Mouse (Mus musculus) ES-E14 (cell line): Measurements from ENCODE around the gene Pou2f1. TPM values are rescaled to one million over a fixed set of nuclear protein-coding genes. Genes with fewer than 3 reads are reported as not detected.

Source experiments
- DNase-seq: peaks from one replicate; pipeline ENCODE4 v3.0.0-alpha.2; 2013; ENCODE audit warnings: low read depth, low spot score
- H3K27ac ChIP-seq: 2 replicates; pipeline ENCODE4 v1.5.1; 2012; ENCODE audit warnings: low read depth, mild to moderate bottlenecking, low read length, moderate library complexity, mixed read lengths; ENCODE audit not compliant: poor library complexity, insufficient read depth, severe bottlenecking
- H3K36me3 ChIP-seq: 2 replicates; pipeline ENCODE4 v1.6.1; 2012; ENCODE audit warnings: mild to moderate bottlenecking, low read length, moderate library complexity, mixed read lengths; ENCODE audit not compliant: control insufficient read depth, poor library complexity, insufficient read depth, severe bottlenecking
- H3K4me1 ChIP-seq, 2 experiments: fragments of 150-350 bp in 1 of 2; sonication (generic) in 1 of 2; 2 replicates each; pipeline ENCODE4 v1.6.1; 2012; ENCODE audit warnings: low read length in 2 of 2, mild to moderate bottlenecking in 1 of 2, mixed read lengths in 1 of 2; ENCODE audit not compliant: control insufficient read depth in 2 of 2, insufficient read depth in 2 of 2, poor library complexity in 1 of 2
- H3K4me3 ChIP-seq, 2 experiments: fragments of 150-350 bp in 1 of 2; sonication (generic) in 1 of 2; 2 replicates each; pipeline ENCODE4 v1.5.1; 2012; ENCODE audit warnings: low read length in 2 of 2, low read depth in 1 of 2, mild to moderate bottlenecking in 1 of 2, mixed read lengths in 1 of 2; ENCODE audit not compliant: insufficient read depth in 1 of 2, poor library complexity in 1 of 2, severe bottlenecking in 1 of 2
- H3K9ac ChIP-seq: 2 replicates; pipeline ENCODE4 v1.6.1; 2012; ENCODE audit warnings: low read depth, mild to moderate bottlenecking, low read length, mixed read lengths; ENCODE audit not compliant: poor library complexity, insufficient read depth, severe bottlenecking
- H3K9me3 ChIP-seq: fragments of 150-350 bp; sonication (generic); 2 replicates; pipeline ENCODE4 v1.6.1; 2012; ENCODE audit warnings: low read depth, mild to moderate bottlenecking, low read length; ENCODE audit not compliant: control insufficient read depth, insufficient read depth
- CHD2 ChIP-seq: IDR thresholded peaks from 2 replicates; pipeline ENCODE4 v1.6.1; 2014; ENCODE audit warnings: mild to moderate bottlenecking, low read depth, low read length, inconsistent platforms
- HCFC1 ChIP-seq: IDR thresholded peaks from 2 replicates; pipeline ENCODE4 v1.6.1; 2012; ENCODE audit warnings: low read length, inconsistent platforms, borderline replicate concordance; ENCODE audit not compliant: insufficient read depth
- MAFK ChIP-seq: IDR thresholded peaks from 2 replicates; pipeline ENCODE4 v1.6.1; 2014; ENCODE audit warnings: mild to moderate bottlenecking, low read depth, low read length, inconsistent platforms; ENCODE audit not compliant: insufficient read depth
- ZC3H11A ChIP-seq: IDR thresholded peaks from 2 replicates; pipeline ENCODE4 v1.6.1; 2012; ENCODE audit warnings: low read depth, mild to moderate bottlenecking, inconsistent platforms, low read length, borderline replicate concordance
- ZNF384 ChIP-seq: IDR thresholded peaks from 2 replicates; pipeline ENCODE4 v1.6.1; 2012; ENCODE audit warnings: low read depth, low read length, inconsistent platforms
- in situ Hi-C, 2 experiments: fragments of 600-800 bp; cut with MboI; formaldehyde crosslinking; loops; one replicate each; pipeline ENCODE4 v1.15.1; 2025; ENCODE audit warnings: low sequenced_read_pairs in 2 of 2, inconsistent platforms in 1 of 2; ENCODE audit not compliant: unreplicated experiment in 2 of 2
- total RNA-seq: library from RNA; depleted of rRNA; stranded (reverse); fragments of 300-350 nt; gene quantifications from 2 replicates; pipeline ENCODE4 v1.2.3, GENCODE M21; 2012

Pou2f1 gene
- total RNA-seq, 1 experiment = 37.9 TPM

DNA sequence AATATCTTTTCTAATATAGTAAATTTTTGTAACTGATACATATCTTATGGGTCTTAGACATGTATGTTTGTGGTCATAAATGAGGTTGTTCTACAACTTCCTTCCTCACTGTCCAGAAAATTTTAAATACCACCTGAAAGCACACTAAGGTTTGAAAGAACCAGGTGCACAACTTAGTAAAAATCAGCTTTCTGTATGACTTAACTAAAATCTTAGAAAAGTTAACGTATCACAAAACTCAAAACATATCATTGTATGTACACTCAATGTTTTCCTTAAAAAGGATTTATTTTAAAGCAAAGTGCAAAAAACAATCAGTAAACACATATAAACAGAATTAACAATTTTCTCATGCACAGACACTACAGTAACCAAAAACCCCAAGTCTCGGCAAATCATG lies 69.6 kb downstream of the Pou2f1 start:
- Histone ChIP-seq H3K27ac (no peak overlapping the region), H3K9me3 (no peaks in the 10 kb centered on the region), H3K9ac (no peak overlapping the region), H3K4me3 (no peak overlapping the region), H3K36me3 (no peaks in the 10 kb centered on the region), H3K4me1 (no peaks in the 10 kb centered on the region)
- in situ Hi-C loops = no loop called here
- DNase-seq = no peak
- TF ChIP-seq CHD2 = no peak
- TF ChIP-seq ZC3H11A = no peak
- TF ChIP-seq MAFK = no peak
- TF ChIP-seq HCFC1 = no peak
- TF ChIP-seq ZNF384 = no peak

DNA sequence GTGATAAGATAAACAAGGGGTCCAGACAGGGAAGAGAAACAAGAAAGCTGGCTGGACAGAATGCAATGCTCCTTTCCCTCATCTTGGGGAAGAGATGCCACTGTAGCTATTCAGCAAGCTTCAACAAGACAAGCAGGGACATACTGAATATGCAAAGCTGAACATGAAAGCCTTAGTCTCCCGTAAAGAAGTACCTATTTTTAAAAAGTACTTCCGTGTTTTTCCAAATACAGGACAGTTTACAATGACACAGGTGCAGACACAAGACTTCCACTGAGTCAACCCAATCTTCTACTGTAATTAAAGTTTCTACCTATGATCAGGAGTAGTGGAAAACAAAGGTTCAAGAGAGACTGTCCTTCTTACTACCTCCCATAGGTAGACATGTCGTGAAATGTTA lies 72.0 kb downstream of the Pou2f1 start:
- Histone ChIP-seq H3K27ac (no peak overlapping the region), H3K4me3 (no peak overlapping the region), H3K9ac (no peak overlapping the region), H3K9me3 (no peaks in the 10 kb centered on the region), H3K36me3 (no peaks in the 10 kb centered on the region), H3K4me1 (no peaks in the 10 kb centered on the region)
- in situ Hi-C loops = no loop called here
- no peak for DNase-seq
- TF ChIP-seq HCFC1 (no peak), CHD2 (no peak), ZNF384 (no peak), MAFK (no peak), ZC3H11A (no peak)

- DNase-seq = no peak
- no peak overlapping the region for H3K4me3 ChIP-seq
- no peak for TF ChIP-seq ZNF384
- TF ChIP-seq CHD2 = no peak
- no peak for TF ChIP-seq HCFC1
- no peak for TF ChIP-seq ZC3H11A
- TF ChIP-seq MAFK = no peak
- no peak overlapping the region for H3K27ac ChIP-seq
- no peaks in the 10 kb centered on the region for H3K9me3 ChIP-seq
- in situ Hi-C loops = no loop called here
- no peaks in the 10 kb centered on the region for H3K4me1 ChIP-seq
- H3K9ac ChIP-seq = no peak overlapping the region
- H3K36me3 ChIP-seq = no peaks in the 10 kb centered on the region
Measured at GRCm38 (mm10) chr1:165927507-165928279, 74.8 kb downstream of the Pou2f1 start.

DNA sequence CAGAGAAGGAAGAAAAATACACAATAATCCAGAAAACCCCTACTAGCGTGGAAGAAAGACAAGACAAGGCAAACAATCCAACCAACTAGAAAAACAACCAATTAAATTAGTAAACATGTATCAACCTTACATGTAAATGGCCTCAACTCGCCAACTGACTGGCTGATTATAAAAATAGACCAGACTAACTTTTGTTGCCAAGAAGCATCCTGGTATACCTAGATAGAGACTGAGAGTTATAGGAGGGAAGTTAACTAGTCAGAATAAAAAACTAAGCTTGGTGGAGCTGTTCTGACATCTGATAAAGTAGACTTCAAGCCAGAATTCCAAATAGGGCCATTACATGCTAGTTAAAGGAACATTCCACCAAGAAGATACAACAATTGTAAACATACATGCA lies 77.3 kb downstream of the Pou2f1 start:
- H3K9me3 ChIP-seq = no peaks in the 10 kb centered on the region
- no peaks in the 10 kb centered on the region for H3K4me1 ChIP-seq
- no peak overlapping the region for H3K9ac ChIP-seq
- in situ Hi-C loops = no loop called here
- no peak for DNase-seq
- TF ChIP-seq CHD2 = no peak
- no peak for TF ChIP-seq HCFC1
- TF ChIP-seq MAFK = no peak
- TF ChIP-seq ZNF384 = no peak
- TF ChIP-seq ZC3H11A = no peak
- no peaks in the 10 kb centered on the region for H3K36me3 ChIP-seq
- H3K4me3 ChIP-seq = no peak overlapping the region
- no peak overlapping the region for H3K27ac ChIP-seq

- Histone ChIP-seq H3K36me3 (no peaks in the 10 kb centered on the region), H3K27ac (no peak overlapping the region), H3K4me1 (no peaks in the 10 kb centered on the region), H3K4me3 (no peak overlapping the region), H3K9ac (no peak overlapping the region), H3K9me3 (no peaks in the 10 kb centered on the region)
- TF ChIP-seq HCFC1 = no peak
- no peak for TF ChIP-seq ZC3H11A
- no peak for TF ChIP-seq CHD2
- TF ChIP-seq MAFK = no peak
- TF ChIP-seq ZNF384 = no peak
- in situ Hi-C loops = no loop called here
- no peak for DNase-seq
Measured at GRCm38 (mm10) chr1:165922488-165922887, 80.0 kb downstream of the Pou2f1 start.
